Mouse (Mus musculus) testis, adult 2 months (tissue): ENCODE measurements at regions not wholly inside any gene's neighbourhood (a gene's known extent, or its start where the extent isn't known, plus 50 kb on each side); places are given as distances from the start of the nearest gene placed in this dataset.

Experiments
- H3K27ac ChIP-seq: fragments of 200-500 bp; 2 replicates; pipeline ENCODE4 v1.5.1; 2012; ENCODE audit warnings: low read depth, low read length; ENCODE audit not compliant: control insufficient read depth, insufficient read depth
- H3K27me3 ChIP-seq: fragments of 200-500 bp; 2 replicates; pipeline ENCODE4 v1.6.1; 2012; ENCODE audit warnings: mild to moderate bottlenecking, low read length, moderate library complexity; ENCODE audit not compliant: control insufficient read depth, insufficient read depth
- H3K36me3 ChIP-seq: fragments of 200-500 bp; 2 replicates; pipeline ENCODE4 v1.6.1; 2012; ENCODE audit warnings: mild to moderate bottlenecking, low read length; ENCODE audit not compliant: control insufficient read depth, insufficient read depth
- H3K4me1 ChIP-seq: fragments of 200-500 bp; 2 replicates; pipeline ENCODE4 v1.6.1; 2012; ENCODE audit warnings: low read length; ENCODE audit not compliant: control insufficient read depth, insufficient read depth
- H3K4me3 ChIP-seq: fragments of 200-500 bp; 2 replicates; pipeline ENCODE4 v1.5.1; 2012; ENCODE audit warnings: low read depth, mild to moderate bottlenecking, low read length, moderate library complexity, mixed read lengths; ENCODE audit not compliant: control insufficient read depth
- CTCF ChIP-seq: fragments of 200-500 bp; IDR thresholded peaks from 2 replicates; pipeline ENCODE4 v1.5.1; 2012; ENCODE audit warnings: low read depth, mild to moderate bottlenecking, inconsistent platforms, low read length, moderate library complexity; ENCODE audit not compliant: control insufficient read depth, insufficient read depth, insufficient replicate concordance
- POLR2A ChIP-seq: fragments of 200-500 bp; IDR thresholded peaks from 2 replicates; pipeline ENCODE4 v1.6.1; 2012; ENCODE audit warnings: low read depth, mild to moderate bottlenecking, inconsistent platforms, low read length, moderate library complexity; ENCODE audit not compliant: control insufficient read depth

DNA sequence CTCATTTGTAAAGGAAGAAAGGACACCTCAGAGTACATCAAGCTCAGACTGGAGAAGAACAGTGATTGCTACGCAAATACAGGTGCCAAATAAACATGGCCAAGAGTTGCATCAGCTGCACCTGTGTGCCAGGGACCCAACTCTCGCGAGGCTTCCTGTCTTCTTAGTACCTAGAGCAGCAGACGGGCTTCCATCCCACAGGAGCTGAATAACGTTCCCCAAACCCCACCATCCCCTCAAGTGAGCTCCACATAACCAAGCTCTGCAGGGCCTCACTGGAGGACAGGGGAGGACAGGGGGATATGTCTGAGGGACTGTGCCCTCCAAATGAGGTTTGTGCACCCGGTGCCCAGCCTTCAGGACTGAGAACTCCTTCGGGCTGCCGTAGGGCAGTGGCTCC, 305.5 kb downstream of the Cbln4 start:
- no peak for TF ChIP-seq CTCF
- TF ChIP-seq POLR2A, result no peak
- Histone ChIP-seq H3K4me3 (no peak overlapping the region), H3K27me3 (no peaks in the 10 kb centered on the region), H3K36me3 (no peaks in the 10 kb centered on the region), H3K27ac (no peak overlapping the region), H3K4me1 (no peaks in the 10 kb centered on the region)

DNA sequence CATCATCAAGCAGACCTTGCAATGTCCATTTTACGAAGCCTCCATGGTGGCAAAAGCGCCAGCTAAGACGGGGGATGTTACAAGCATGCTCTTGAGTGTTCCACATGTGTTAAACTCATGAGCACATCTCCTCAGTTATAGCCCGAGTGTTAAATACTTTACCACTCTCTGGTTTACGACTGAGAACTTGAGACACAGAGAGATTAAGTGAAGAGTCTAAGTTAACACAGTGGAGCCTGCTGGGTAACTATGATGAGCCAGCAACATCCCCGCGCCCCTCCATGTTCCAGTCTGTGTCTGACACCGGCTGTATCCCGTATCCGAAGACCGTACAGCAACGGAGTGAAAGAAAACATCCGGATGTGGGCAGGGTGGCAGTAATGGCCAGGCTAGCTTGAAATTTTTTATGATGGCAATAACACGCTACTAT, 308.2 kb downstream of the Cbln4 start:
- Histone ChIP-seq H3K27me3 (no peaks in the 10 kb centered on the region), H3K36me3 (no peaks in the 10 kb centered on the region), H3K4me3 (no peak overlapping the region), H3K4me1 (peaks cover 9% of the 10 kb centered on the region), H3K27ac (no peak overlapping the region)
- no peak for TF ChIP-seq CTCF
- no peak for TF ChIP-seq POLR2A

DNA sequence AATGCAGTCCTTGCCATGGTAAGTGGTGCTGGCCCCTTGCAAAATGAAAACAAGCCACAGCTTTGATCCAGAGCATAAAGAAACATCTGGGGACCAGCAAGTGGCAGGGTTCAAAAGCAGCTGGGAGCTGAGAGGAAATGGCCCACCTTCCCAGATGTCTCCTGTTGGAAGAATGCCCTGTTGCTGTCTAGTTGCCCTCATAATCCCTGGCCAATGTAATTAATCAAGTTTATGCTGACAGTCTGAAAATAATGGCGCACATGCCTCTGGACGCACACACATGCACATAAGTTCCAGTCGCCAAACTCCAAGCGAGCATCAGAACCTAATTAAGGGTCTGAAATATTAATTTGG, 308.7 kb downstream of the Cbln4 start:
- TF ChIP-seq POLR2A, result no peak
- TF ChIP-seq CTCF, result no peak

DNA sequence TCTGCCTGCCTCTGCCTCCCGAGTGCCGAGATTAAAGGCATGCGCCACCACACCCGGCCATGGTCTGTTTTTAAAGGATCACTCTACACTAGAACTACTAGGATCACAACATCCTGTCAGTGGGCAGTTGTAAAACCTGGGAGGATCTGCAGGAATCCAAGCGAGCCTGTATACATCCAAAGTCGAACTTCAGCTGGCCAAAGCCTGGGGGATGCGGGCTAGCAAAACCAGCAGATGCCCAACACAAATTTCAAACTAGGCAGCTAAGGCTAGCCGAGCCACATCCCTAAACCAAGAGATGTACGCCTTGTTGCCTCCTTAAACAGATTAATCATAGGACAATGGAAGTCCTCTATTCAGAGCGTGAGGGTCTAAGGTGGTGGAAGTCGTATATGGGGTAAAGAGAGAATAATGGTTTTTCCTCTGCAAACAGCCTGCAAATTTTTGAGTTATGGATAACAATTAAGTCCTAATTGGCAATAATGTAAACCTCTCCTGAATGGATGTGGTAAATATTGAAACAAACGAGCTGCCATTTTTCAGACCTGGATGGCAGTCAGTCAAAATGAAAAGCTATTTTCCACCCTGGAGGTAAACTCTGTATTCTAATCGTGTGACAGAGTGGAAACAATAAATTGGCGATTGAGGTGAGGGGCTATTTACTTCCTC, 309.2 kb downstream of the Cbln4 start:
- TF ChIP-seq CTCF (no peak), POLR2A (no peak)
- H3K4me1 ChIP-seq, result peaks cover 9% of the 10 kb centered on the region
- H3K27me3 ChIP-seq, result no peaks in the 10 kb centered on the region
- no peak overlapping the region for H3K4me3 ChIP-seq
- H3K27ac ChIP-seq, result no peak overlapping the region
- H3K36me3 ChIP-seq, result no peaks in the 10 kb centered on the region

More for the DNA sequence above, 308.7 kb downstream of the Cbln4 start:
- peaks cover 9% of the 10 kb centered on the region for H3K4me1 ChIP-seq
- H3K36me3 ChIP-seq, result no peaks in the 10 kb centered on the region
- H3K27ac ChIP-seq, result no peak overlapping the region
- H3K27me3 ChIP-seq, result no peaks in the 10 kb centered on the region
- H3K4me3 ChIP-seq, result no peak overlapping the region

DNA sequence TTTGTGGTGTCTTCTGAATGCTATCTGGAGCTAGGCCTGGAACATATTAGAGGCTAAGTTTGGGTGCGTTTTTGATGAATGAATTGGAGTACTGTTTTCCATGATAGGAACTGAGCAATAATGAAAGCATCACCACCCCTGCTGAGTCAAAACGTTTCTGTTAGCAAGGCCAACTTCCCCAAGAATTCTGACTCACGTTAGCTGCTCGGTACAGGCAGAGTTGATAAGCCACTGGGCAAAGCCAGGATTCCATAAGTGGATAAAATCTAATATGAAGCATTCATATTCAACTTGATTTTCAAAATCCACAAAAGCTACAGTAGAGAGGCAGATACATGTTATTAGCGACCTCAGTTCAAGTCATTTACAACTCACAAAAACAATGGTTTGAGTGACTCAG, 324.0 kb downstream of the Cbln4 start:
- Histone ChIP-seq H3K36me3 (no peaks in the 10 kb centered on the region), H3K27me3 (no peaks in the 10 kb centered on the region), H3K4me3 (no peak overlapping the region), H3K4me1 (no peaks in the 10 kb centered on the region), H3K27ac (no peak overlapping the region)
- TF ChIP-seq POLR2A, result no peak
- no peak for TF ChIP-seq CTCF

DNA sequence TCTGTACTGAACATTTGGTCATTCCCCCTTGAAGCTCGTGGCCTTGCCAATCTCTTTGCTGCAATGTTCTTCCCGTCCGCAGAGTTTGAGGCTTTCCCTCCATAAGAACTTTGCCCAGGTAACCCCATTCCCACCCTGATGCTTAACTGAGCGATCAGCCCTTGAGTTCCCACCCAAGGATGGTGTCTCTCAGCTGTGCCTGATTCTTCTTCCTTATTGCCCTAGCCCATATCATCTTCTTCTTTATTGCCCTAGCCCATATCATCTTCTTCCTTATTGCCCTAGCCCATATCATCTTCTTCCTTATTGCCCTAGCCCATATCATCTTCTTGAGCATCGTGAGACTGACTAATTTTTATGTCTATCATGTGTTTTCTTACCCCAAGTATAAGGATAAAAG, 324.4 kb downstream of the Cbln4 start:
- H3K27ac ChIP-seq, result no peak overlapping the region
- no peaks in the 10 kb centered on the region for H3K27me3 ChIP-seq
- no peak for TF ChIP-seq POLR2A
- no peak for TF ChIP-seq CTCF
- no peaks in the 10 kb centered on the region for H3K4me1 ChIP-seq
- H3K36me3 ChIP-seq, result no peaks in the 10 kb centered on the region
- no peak overlapping the region for H3K4me3 ChIP-seq

DNA sequence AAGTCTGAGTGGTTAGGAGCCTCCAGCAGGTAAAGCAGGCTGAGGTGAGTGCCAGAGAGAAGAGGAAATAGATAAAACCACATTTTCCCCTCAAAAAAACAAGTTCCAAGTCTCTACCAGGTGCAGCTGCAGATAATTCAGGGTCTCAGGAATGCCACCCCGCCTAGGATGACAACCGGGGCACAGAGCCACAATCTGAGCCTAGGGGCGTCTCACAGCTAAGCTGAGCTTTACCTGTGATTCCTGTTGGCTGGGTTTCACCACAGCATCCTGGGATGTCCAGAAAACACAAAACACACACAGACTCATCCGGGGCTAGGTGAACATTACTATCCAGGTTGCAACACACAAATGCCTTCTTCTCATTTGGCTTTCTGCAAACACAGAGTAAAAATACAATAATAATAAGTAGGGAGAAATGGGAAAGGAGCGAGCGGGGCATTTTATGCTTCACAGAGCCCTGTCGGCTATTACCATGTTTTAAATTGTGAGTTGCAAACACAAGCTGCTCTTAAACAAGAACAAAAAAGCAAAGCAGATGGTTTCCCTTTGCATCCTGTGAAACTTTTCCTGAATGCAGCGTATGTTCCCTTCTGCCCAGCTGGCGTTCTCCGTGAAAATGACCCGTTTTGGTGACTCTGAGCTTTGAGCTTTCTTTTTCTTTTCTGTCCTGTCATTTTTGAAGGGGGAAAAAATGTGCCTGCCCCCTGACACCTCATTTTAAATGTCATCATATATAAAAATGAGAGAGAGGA, 330.3 kb downstream of the Cbln4 start:
- H3K36me3 ChIP-seq, result no peaks in the 10 kb centered on the region

More for the DNA sequence above, 330.3 kb downstream of the Cbln4 start:
- H3K4me3 ChIP-seq, result no peak overlapping the region
- no peaks in the 10 kb centered on the region for H3K4me1 ChIP-seq
- H3K27me3 ChIP-seq, result no peaks in the 10 kb centered on the region
- H3K27ac ChIP-seq, result no peak overlapping the region
- TF ChIP-seq POLR2A, result no peak
- no peak for TF ChIP-seq CTCF
